Mouse (Mus musculus) kidney, embryonic 16.5 days (tissue): Measurements from ENCODE around the gene Gpr146. TPM values are rescaled to one million over a fixed set of nuclear protein-coding genes. Genes with fewer than 3 reads are reported as not detected.

ENCODE experiments used
- ATAC-seq: fragments of 200-750 bp; cut with Nextera tagmentation; 2 replicates; pipeline ENCODE4 v1.8.0; 2017; ENCODE audit warnings: moderate TSS enrichment; ENCODE audit not compliant: low FRiP score, low TSS enrichment
- H3K27ac ChIP-seq: fragments of 300-500 bp; sonication (generic); 2 replicates; pipeline ENCODE4 v1.5.1; 2014; ENCODE audit warnings: low read length
- H3K27me3 ChIP-seq: fragments of 300-500 bp; sonication (generic); 2 replicates; pipeline ENCODE4 v1.6.1; 2014; ENCODE audit warnings: low read length, control low read depth, mixed read lengths; ENCODE audit not compliant: insufficient read depth
- H3K36me3 ChIP-seq: fragments of 300-500 bp; sonication (generic); 2 replicates; pipeline ENCODE4 v1.6.1; 2014; ENCODE audit warnings: low read length, control low read depth, mixed read lengths; ENCODE audit not compliant: insufficient read depth
- H3K4me1 ChIP-seq: fragments of 300-500 bp; sonication (generic); 2 replicates; pipeline ENCODE4 v1.6.1; 2014; ENCODE audit warnings: low read length, control low read depth, mixed read lengths; ENCODE audit not compliant: insufficient read depth
- H3K4me2 ChIP-seq: fragments of 300-500 bp; sonication (generic); replicated peaks from 2 replicates; pipeline ENCODE4 v1.6.1; 2014; ENCODE audit warnings: low read depth, low read length
- H3K4me3 ChIP-seq: fragments of 300-500 bp; sonication (generic); 2 replicates; pipeline ENCODE4 v1.5.1; 2014; ENCODE audit warnings: mild to moderate bottlenecking, low read length
- H3K9ac ChIP-seq: fragments of 300-500 bp; sonication (generic); replicated peaks from 2 replicates; pipeline ENCODE4 v1.6.1; 2014; ENCODE audit warnings: low read length
- H3K9me3 ChIP-seq: fragments of 300-500 bp; sonication (generic); 2 replicates; pipeline ENCODE4 v1.6.1; 2016; ENCODE audit warnings: low read length, control low read depth
- WGBS: fragments of 180-500 bp; shearing (Covaris S2); extraction: QIAGEN DNeasy Blood & Tissue Kit; methylation state at CpG from one replicate; pipeline ENCODE4 v1.1.7; 2014; 5-methylcytosine and 5-hydroxymethylcytosine counted together
- polyA plus RNA-seq: library from polyadenylated mRNA; unstranded; fragments of >200 nt; fragmentation: Nextera tagmentation; extraction: Ambion mirVana; gene quantifications from 2 replicates; pipeline ENCODE4 v1.2.1, GENCODE M21; 2015

Gene Gpr146
- polyA plus RNA-seq, 1 experiment from 2014 or later = 6.7 TPM

GRCm38 (mm10) chr5:139415001-139415400 lies 37.5 kb downstream of the Gpr146 start:
- Histone ChIP-seq H3K9ac (no peak overlapping the region), H3K27me3 (no peaks in the 10 kb centered on the region), H3K4me3 (no peak overlapping the region), H3K27ac (no peak overlapping the region), H3K9me3 (no peaks in the 10 kb centered on the region), H3K4me1 (peaks cover 23% of the 10 kb centered on the region), H3K4me2 (no peak overlapping the region), H3K36me3 (peaks cover 4% of the 10 kb centered on the region; the same call in 1 of the 2 replicates)
- no peak for ATAC-seq
- WGBS = 88% methylated on average over 5 of the region's 5 CpGs

GRCm38 (mm10) chr5:139416942-139417341 lies 39.4 kb downstream of the Gpr146 start:
- no peak overlapping the region for H3K27ac ChIP-seq
- H3K9me3 ChIP-seq = no peaks in the 10 kb centered on the region
- peaks cover 4% of the 10 kb centered on the region; the same call in 1 of the 2 replicates for H3K36me3 ChIP-seq
- 95% methylated on average over 4 of the region's 4 CpGs for WGBS
- H3K4me1 ChIP-seq = peaks cover 18% of the 10 kb centered on the region
- H3K4me2 ChIP-seq = no peak overlapping the region
- no peak overlapping the region for H3K9ac ChIP-seq
- no peak overlapping the region for H3K4me3 ChIP-seq
- H3K27me3 ChIP-seq = no peaks in the 10 kb centered on the region
- no peak for ATAC-seq

GRCm38 (mm10) chr5:139417480-139417879 lies 40.0 kb downstream of the Gpr146 start:
- Histone ChIP-seq H3K27me3 (no peaks in the 10 kb centered on the region), H3K9ac (no peak overlapping the region), H3K4me1 (peaks cover 17% of the 10 kb centered on the region), H3K4me3 (no peak overlapping the region), H3K36me3 (peaks cover 4% of the 10 kb centered on the region; the same call in 1 of the 2 replicates), H3K27ac (no peak overlapping the region), H3K9me3 (no peaks in the 10 kb centered on the region), H3K4me2 (no peak overlapping the region)
- ATAC-seq = no peak
- WGBS = 92% methylated on average over 3 of the region's 3 CpGs

- Histone ChIP-seq H3K9me3 (no peaks in the 10 kb centered on the region), H3K27ac (no peak overlapping the region), H3K9ac (no peak overlapping the region), H3K36me3 (peaks cover 4% of the 10 kb centered on the region; the same call in 1 of the 2 replicates), H3K4me3 (no peak overlapping the region), H3K4me2 (no peak overlapping the region), H3K27me3 (no peaks in the 10 kb centered on the region), H3K4me1 (peaks cover 18% of the 10 kb centered on the region)
- WGBS = 52% methylated on average over 2 of the region's 2 CpGs
- no peak for ATAC-seq
Observed at GRCm38 (mm10) chr5:139418110-139418509, 40.6 kb downstream of the Gpr146 start.

- Histone ChIP-seq H3K27ac (no peak overlapping the region), H3K4me1 (peaks cover 21% of the 10 kb centered on the region), H3K27me3 (no peaks in the 10 kb centered on the region), H3K9ac (no peak overlapping the region), H3K9me3 (no peaks in the 10 kb centered on the region), H3K36me3 (peaks cover 4% of the 10 kb centered on the region; the same call in 1 of the 2 replicates), H3K4me3 (no peak overlapping the region), H3K4me2 (no peak overlapping the region)
- ATAC-seq = no peak
- 18% methylated on average over 3 of the region's 3 CpGs for WGBS
Observed at GRCm38 (mm10) chr5:139418633-139419032, 41.1 kb downstream of the Gpr146 start.

GRCm38 (mm10) chr5:139423026-139423865 lies 45.7 kb downstream of the Gpr146 start, which contains the start of gene Gper1:
Gene Gper1 (plus strand): TSS chr5:139423151.
- peak within 1 kb of the TSS; percentile 37 for H3K4me3 ChIP-seq
- peak within 1 kb of the TSS; percentile 57 for H3K9ac ChIP-seq
- no peaks in the 10 kb centered on the region for H3K36me3 ChIP-seq
- no peaks in the 10 kb centered on the region for H3K27me3 ChIP-seq
- H3K9me3 ChIP-seq = no peaks in the 10 kb centered on the region
- H3K4me1 ChIP-seq = peaks cover 40% of the 10 kb centered on the region
- 0 out of 2 replicates have a peak, but pooled peaks have one; percentile 47 for ATAC-seq
- 42% methylated on average over 21 of the region's 21 CpGs for WGBS
- H3K4me2 ChIP-seq = peak within 1 kb of the TSS; percentile 51
- 0 out of 2 replicates have a peak within 1 kb of the TSS, but pooled peaks have one; percentile 21 for H3K27ac ChIP-seq

DNA sequence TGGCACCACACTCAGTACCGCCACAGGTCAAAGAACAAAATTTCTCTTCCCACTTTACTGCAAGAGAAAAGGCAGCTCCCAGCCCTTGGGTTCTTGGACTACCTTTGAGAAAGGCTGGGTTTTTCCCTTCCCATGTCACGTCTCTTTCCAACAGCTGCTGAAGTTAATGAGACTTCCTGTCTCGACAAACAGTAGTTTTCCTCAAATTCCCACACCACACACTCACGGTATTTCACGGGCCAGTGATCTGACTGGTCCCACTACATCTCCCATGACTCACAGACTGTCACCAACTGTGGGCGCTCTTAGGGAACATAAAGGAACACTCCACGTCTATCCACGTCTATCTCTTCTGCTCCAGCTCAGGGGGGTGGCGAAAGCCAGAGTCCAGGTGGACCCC lies 47.7 kb downstream of the Gpr146 start:
- Histone ChIP-seq H3K4me1 (peaks cover 53% of the 10 kb centered on the region), H3K27me3 (no peaks in the 10 kb centered on the region), H3K4me3 (no peak overlapping the region), H3K4me2 (no peak overlapping the region; the same call in 1 of the 2 replicates), H3K27ac (peak overlapping the region; percentile 41; the same call in 1 of the 2 replicates), H3K9ac (0 out of 2 replicates have a peak overlapping the region, but pooled peaks have one; percentile 6), H3K36me3 (no peaks in the 10 kb centered on the region), H3K9me3 (no peaks in the 10 kb centered on the region)
- 44% methylated on average over 9 of the region's 9 CpGs for WGBS
- ATAC-seq = no peak

- WGBS = 82% methylated on average over 9 of the region's 9 CpGs
- Histone ChIP-seq H3K4me1 (peaks cover 70% of the 10 kb centered on the region), H3K36me3 (no peaks in the 10 kb centered on the region)
Observed at GRCm38 (mm10) chr5:139427001-139427400, 49.5 kb downstream of the Gpr146 start.

GRCm38 (mm10) chr5:139427989-139428388 lies 50.5 kb downstream of the Gpr146 start:
- Histone ChIP-seq H3K27me3 (no peaks in the 10 kb centered on the region), H3K27ac (no peak overlapping the region), H3K9me3 (no peaks in the 10 kb centered on the region), H3K4me3 (no peak overlapping the region), H3K4me1 (peaks cover 71% of the 10 kb centered on the region), H3K36me3 (no peaks in the 10 kb centered on the region), H3K4me2 (no peak overlapping the region), H3K9ac (no peak overlapping the region)
- ATAC-seq = no peak
- 71% methylated on average over 9 of the region's 9 CpGs for WGBS

More at GRCm38 (mm10) chr5:139427001-139427400, 49.5 kb downstream of the Gpr146 start:
- no peaks in the 10 kb centered on the region for H3K27me3 ChIP-seq
- H3K4me3 ChIP-seq = no peak overlapping the region
- H3K9ac ChIP-seq = no peak overlapping the region
- no peak overlapping the region for H3K4me2 ChIP-seq
- no peak overlapping the region for H3K27ac ChIP-seq
- H3K9me3 ChIP-seq = no peaks in the 10 kb centered on the region
- ATAC-seq = no peak
